ENCODE assay signal across 11 mouse cellular contexts in the genomic region with DNA sequence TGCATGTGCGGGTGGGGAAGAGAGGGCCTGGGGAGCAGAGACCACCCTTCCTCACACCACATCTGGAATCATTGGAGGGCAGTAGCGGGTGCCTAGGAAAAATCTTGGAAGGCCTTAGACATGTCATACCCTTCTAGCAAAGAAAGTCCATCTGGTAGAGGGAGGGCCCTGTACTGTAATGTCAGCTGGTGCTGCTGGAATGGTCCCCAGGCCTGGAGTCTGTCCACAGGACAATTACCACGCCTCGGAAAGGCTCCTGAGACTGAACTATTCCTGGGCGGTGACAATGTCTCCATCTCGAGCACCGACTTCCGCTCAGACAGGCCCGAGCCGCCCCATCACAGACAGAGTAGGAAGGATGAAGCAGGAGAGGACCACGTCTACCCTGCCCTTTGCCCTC.
A peak's percentile ranks its signal among the peaks of the same experiment; 100 is the strongest.
DNase-seq lines count a peak whose midpoint lies in the region; ATAC-seq lines count a peak whose summit lies in the region.
"Had no signal": no experiment of that assay in that cellular context is flagged by ENCODE, and none has a peak within 500 bp of the region (broad histone marks: within the 10 kb centered on the region; RNA-seq: fewer than 3 reads in every experiment).

No protein-coding gene starts in this region.

- H3K27me3 ChIP-seq in neural tube, embryonic 15.5 days (replicated peaks), result no peaks in the 10 kb centered on the region
- H3K27me3 ChIP-seq in forebrain, embryonic 15.5 days, result no peaks in the 10 kb centered on the region
- H3K27me3 ChIP-seq: lung, embryonic 15.5 days had no signal

- H3K9ac ChIP-seq in neural tube, embryonic 15.5 days (replicated peaks), result no peak overlapping the region
- no peak overlapping the region for H3K9ac ChIP-seq in forebrain, embryonic 15.5 days (replicated peaks)
- H3K9ac ChIP-seq: lung, embryonic 15.5 days had no signal

- H3K27ac ChIP-seq in neural tube, embryonic 15.5 days (replicated peaks), result no peak overlapping the region
- no peak overlapping the region for H3K27ac ChIP-seq in forebrain, embryonic 15.5 days (replicated peaks)
- H3K27ac ChIP-seq: lung, embryonic 15.5 days had no signal

- no peak overlapping the region for H3K4me2 ChIP-seq in neural tube, embryonic 15.5 days
- H3K4me2 ChIP-seq in forebrain, embryonic 15.5 days (replicated peaks), result no peak overlapping the region
- H3K4me2 ChIP-seq: lung, embryonic 15.5 days had no signal

- 97% methylated on average over 11 of the region's 11 CpGs for WGBS in neural tube, embryonic 15.5 days
- WGBS in forebrain, embryonic 15.5 days, result 89% methylated on average over 11 of the region's 11 CpGs

- DNase-seq in kidney, postnatal 36 days, result peak; percentile 45 to 50
- DNase-seq in kidney, adult 11 months, result no peak
- DNase-seq in cerebellum, adult 18-20 months, result peak; percentile 71 to 78
- DNase-seq in gastrocnemius, postnatal 10 days, result peak; percentile 77
- peak; percentile 61 for DNase-seq in lung, postnatal 10 days
- no peak for DNase-seq in embryo, embryonic 10 days (ENCODE audit: low spot score)
- DNase-seq: thymus, postnatal 14 days had no signal

- no peaks in the 10 kb centered on the region for H3K36me3 ChIP-seq in neural tube, embryonic 15.5 days
- H3K36me3 ChIP-seq in forebrain, embryonic 15.5 days, result no peaks in the 10 kb centered on the region

- H3K4me1 ChIP-seq in neural tube, embryonic 15.5 days, result peaks cover 4% of the 10 kb centered on the region; the same call in 1 of the 2 replicates
- no peaks in the 10 kb centered on the region for H3K4me1 ChIP-seq in forebrain, embryonic 15.5 days
- H3K4me1 ChIP-seq: lung, embryonic 15.5 days had no signal

- no peak for ATAC-seq in neural tube, embryonic 15.5 days (ENCODE audit: low FRiP score)
- no peak for ATAC-seq in forebrain, embryonic 15.5 days (replicated peaks)
- ATAC-seq: intestine, embryonic 16.5 days had no signal

- H3K9me3 ChIP-seq in neural tube, embryonic 15.5 days (replicated peaks), result no peaks in the 10 kb centered on the region
- H3K9me3 ChIP-seq in forebrain, embryonic 15.5 days, result no peaks in the 10 kb centered on the region
- H3K9me3 ChIP-seq: lung, embryonic 15.5 days had no signal

- no peak overlapping the region for H3K4me3 ChIP-seq in neural tube, embryonic 15.5 days (replicated peaks)
- no peak overlapping the region for H3K4me3 ChIP-seq in forebrain, embryonic 15.5 days
- H3K4me3 ChIP-seq: lung, embryonic 15.5 days had no signal

Comparison
In these comparisons a context has a peak if more than half of its experiments do, and no peak if none do; other contexts are left out.
1. DNase-seq: peak in kidney, postnatal 36 days (2 of 2), cerebellum, adult 18-20 months (2 of 2), gastrocnemius, postnatal 10 days (single experiment) and lung, postnatal 10 days (single experiment); none in kidney, adult 11 months (single experiment) and embryo, embryonic 10 days (single experiment).